Mouse (Mus musculus) lung, adult 18-20 months (tissue): ENCODE data around the gene Gfer.
"Not testable (repeated sequence)": the region's sequence is repeated elsewhere in the genome, so short reads cannot be mapped to it uniquely, and the experiment has no call there.

Experiments
- DNase-seq, 2 experiments: peaks; one replicate each; pipeline ENCODE4 v3.0.0; 2022; ENCODE audit warnings: mixed read lengths in 2 of 2

Gfer gene

GRCm38 (mm10) chr17:24722220-24722924, 26.4 kb upstream of the Gfer start:
- DNase-seq: no peak

GRCm38 (mm10) chr17:24721383-24721955, 25.5 kb upstream of the Gfer start:
- not testable (repeated sequence) for DNase-seq

GRCm38 (mm10) chr17:24720616-24721015, 24.7 kb upstream of the Gfer start:
- DNase-seq: not testable (repeated sequence)

- peak; percentile 99 for DNase-seq
Observed at GRCm38 (mm10) chr17:24719494-24720222, 23.7 kb upstream of the Gfer start.

GRCm38 (mm10) chr17:24718938-24719337, 23.0 kb upstream of the Gfer start:
- DNase-seq: not testable (repeated sequence)

- no peak for DNase-seq
Observed at GRCm38 (mm10) chr17:24717943-24718342, 22.0 kb upstream of the Gfer start, which contains the start of the genes Rnf151 and Rps2. Rnf151 (minus strand) TSS chr17:24718063. Rps2 (plus strand) TSS chr17:24718116.

GRCm38 (mm10) chr17:24716166-24716682, 20.3 kb upstream of the Gfer start:
- DNase-seq: no peak

- DNase-seq: no peak
Observed at GRCm38 (mm10) chr17:24715556-24715955, 19.6 kb upstream of the Gfer start.

GRCm38 (mm10) chr17:24708646-24709045, 12.7 kb upstream of the Gfer start:
- no peak for DNase-seq

- DNase-seq: no peak
Observed at GRCm38 (mm10) chr17:24707801-24708425, 12.0 kb upstream of the Gfer start.

GRCm38 (mm10) chr17:24706982-24707800, 11.2 kb upstream of the Gfer start, which contains the start of gene Tbl3:
Tbl3 (minus strand) TSS chr17:24707660.
- peak; percentile 91 to 93 for DNase-seq

GRCm38 (mm10) chr17:24705821-24706220, 9.9 kb upstream of the Gfer start:
- no peak for DNase-seq

GRCm38 (mm10) chr17:24701251-24701650, 5.3 kb upstream of the Gfer start:
- DNase-seq: no peak

GRCm38 (mm10) chr17:24699473-24699872, 3.5 kb upstream of the Gfer start:
- DNase-seq: peak in 1 of 2 experiments; percentile 2

GRCm38 (mm10) chr17:24698715-24699114, 2.8 kb upstream of the Gfer start:
- no peak for DNase-seq

- peak in 1 of 2 experiments; percentile 8 for DNase-seq
Observed at GRCm38 (mm10) chr17:24697985-24698384, 2.0 kb upstream of the Gfer start.

- no peak for DNase-seq
Observed at GRCm38 (mm10) chr17:24695326-24696010, 488 bp downstream of the Gfer start.

- no peak for DNase-seq
Observed at GRCm38 (mm10) chr17:24692385-24692784, 3.6 kb downstream of the Gfer start.

GRCm38 (mm10) chr17:24689251-24690081, 6.5 kb downstream of the Gfer start, which contains the start of gene Syngr3:
Syngr3 (minus strand) TSS chr17:24689955.
- DNase-seq: no peak

- no peak for DNase-seq
Observed at GRCm38 (mm10) chr17:24687599-24687998, 8.4 kb downstream of the Gfer start.
